Mouse (Mus musculus) MEL (cell line): ENCODE results near the gene Ccdc194. TPM values are rescaled to one million over a fixed set of nuclear protein-coding genes. Genes with fewer than 3 reads are reported as not detected.
A peak's percentile ranks its signal among the peaks of the same experiment; 100 is the strongest.

Source experiments
- DNase-seq: peaks from one replicate; pipeline ENCODE4 v3.0.0; 2011; ENCODE audit warnings: low read depth, low spot score
- H3K27ac ChIP-seq: 2 replicates; pipeline ENCODE4 v1.5.1; 2012; ENCODE audit warnings: low read depth, mild to moderate bottlenecking, control low read depth, low read length, moderate library complexity; ENCODE audit not compliant: control insufficient read depth
- H3K27me3 ChIP-seq, 2 experiments: fragments of 150-350 bp in 1 of 2; sonication (generic) in 1 of 2; 2 replicates each; pipeline ENCODE4 v1.6.1; 2012; ENCODE audit warnings: low read length in 2 of 2, mild to moderate bottlenecking in 2 of 2, improper control_type of control experiment in 1 of 2, moderate library complexity in 1 of 2; ENCODE audit not compliant: insufficient read depth in 2 of 2, control insufficient read depth in 1 of 2
- H3K36me3 ChIP-seq, 2 experiments: 2 replicates each; pipeline ENCODE4 v1.6.1; 2012 to 2014; ENCODE audit warnings: low read length in 2 of 2, improper control_type of control experiment in 1 of 2, inconsistent platforms in 1 of 2, mild to moderate bottlenecking in 1 of 2; ENCODE audit not compliant: insufficient read depth in 2 of 2, control insufficient read depth in 1 of 2
- H3K4me1 ChIP-seq, 2 experiments: fragments of 150-350 bp in 1 of 2; sonication (generic) in 1 of 2; 2 replicates each; pipeline ENCODE4 v1.6.1; 2012; ENCODE audit warnings: low read length in 2 of 2, improper control_type of control experiment in 1 of 2, mild to moderate bottlenecking in 1 of 2; ENCODE audit not compliant: insufficient read depth in 2 of 2, control insufficient read depth in 1 of 2
- H3K4me3 ChIP-seq, 2 experiments: fragments of 150-350 bp in 1 of 2; sonication (generic) in 1 of 2; 2 replicates each; pipeline ENCODE4 v1.5.1; 2012; ENCODE audit warnings: low read depth in 2 of 2, low read length in 2 of 2, mild to moderate bottlenecking in 2 of 2, moderate library complexity in 2 of 2, control low read depth in 1 of 2, improper control_type of control experiment in 1 of 2; ENCODE audit not compliant: control insufficient read depth in 1 of 2, insufficient read depth in 1 of 2
- H3K79me2 ChIP-seq: 2 replicates; pipeline ENCODE4 v1.6.1; 2012; ENCODE audit warnings: mild to moderate bottlenecking, low read length, moderate library complexity; ENCODE audit not compliant: control insufficient read depth, poor library complexity, insufficient read depth
- H3K9ac ChIP-seq: 2 replicates; pipeline ENCODE4 v1.6.1; 2012; ENCODE audit warnings: low read depth, mild to moderate bottlenecking, control low read depth, low read length, moderate library complexity; ENCODE audit not compliant: control insufficient read depth, poor library complexity, severe bottlenecking
- H3K9me3 ChIP-seq: fragments of 150-350 bp; sonication (generic); replicated peaks from 2 replicates; pipeline ENCODE4 v1.6.1; 2012; ENCODE audit warnings: mild to moderate bottlenecking, low read length, improper control_type of control experiment, moderate library complexity; ENCODE audit not compliant: insufficient read depth
- BHLHE40 ChIP-seq: IDR thresholded peaks from 2 replicates; pipeline ENCODE4 v1.6.1; 2012; ENCODE audit warnings: low read depth, mild to moderate bottlenecking, inconsistent platforms, low read length, improper control_type of control experiment, borderline replicate concordance
- CHD2 ChIP-seq: IDR thresholded peaks from 2 replicates; pipeline ENCODE4 v1.6.1; 2011; ENCODE audit warnings: low read length, improper control_type of control experiment
- CTCF ChIP-seq, 3 experiments: IDR thresholded peaks in 2 of 3; conservative IDR thresholded peaks in 1 of 3; 2 replicates each; pipeline ENCODE4 v1.5.1; 2011 to 2012; ENCODE audit warnings: low read length in 3 of 3, low read depth in 2 of 3, mild to moderate bottlenecking in 2 of 3, improper control_type of control experiment in 1 of 3, inconsistent platforms in 1 of 3, mixed read lengths in 1 of 3, moderate library complexity in 1 of 3; ENCODE audit not compliant: control insufficient read depth in 1 of 3, insufficient read depth in 1 of 3, poor library complexity in 1 of 3, severe bottlenecking in 1 of 3
- E2F4 ChIP-seq: IDR thresholded peaks from 2 replicates; pipeline ENCODE4 v1.6.1; 2011; ENCODE audit warnings: low read depth, low read length, improper control_type of control experiment, borderline replicate concordance
- ELF1 ChIP-seq: IDR thresholded peaks from 2 replicates; pipeline ENCODE4 v1.6.1; 2014; ENCODE audit warnings: low read depth, mild to moderate bottlenecking, inconsistent platforms, low read length, improper control_type of control experiment, moderate library complexity
- EP300 ChIP-seq, 2 experiments: IDR thresholded peaks; 2 replicates each; pipeline ENCODE4 v1.6.1; 2011; ENCODE audit warnings: improper control_type of control experiment in 2 of 2, low read length in 2 of 2, low read depth in 1 of 2, mild to moderate bottlenecking in 1 of 2
- GABPA ChIP-seq: IDR thresholded peaks from 2 replicates; pipeline ENCODE4 v1.6.1; 2012; ENCODE audit warnings: low read depth, mild to moderate bottlenecking, inconsistent platforms, low read length, improper control_type of control experiment, moderate library complexity
- KAT2A ChIP-seq: conservative IDR thresholded peaks from 2 replicates; pipeline ENCODE4 v1.6.1; 2012; ENCODE audit warnings: low read depth, low read length, improper control_type of control experiment, inconsistent platforms
- MAFK ChIP-seq: IDR thresholded peaks from 2 replicates; pipeline ENCODE4 v1.6.1; 2011; ENCODE audit warnings: low read depth, mild to moderate bottlenecking, low read length, improper control_type of control experiment, borderline replicate concordance
- MAX ChIP-seq: IDR thresholded peaks from 2 replicates; pipeline ENCODE4 v1.6.1; 2011; ENCODE audit warnings: low read length, improper control_type of control experiment
- MAZ ChIP-seq: IDR thresholded peaks from 2 replicates; pipeline ENCODE4 v1.6.1; 2012; ENCODE audit warnings: low read depth, mild to moderate bottlenecking, inconsistent platforms, low read length, improper control_type of control experiment
- MEF2A ChIP-seq: IDR thresholded peaks from 2 replicates; pipeline ENCODE4 v1.6.1; 2014; ENCODE audit warnings: low read depth, mild to moderate bottlenecking, inconsistent platforms, low read length, improper control_type of control experiment; ENCODE audit not compliant: poor library complexity, insufficient replicate concordance, severe bottlenecking; ENCODE audit errors: extremely low read depth
- MXI1 ChIP-seq: IDR thresholded peaks from 2 replicates; pipeline ENCODE4 v1.6.1; 2011; ENCODE audit warnings: mild to moderate bottlenecking, low read depth, low read length, improper control_type of control experiment
- MYB ChIP-seq: IDR thresholded peaks from 2 replicates; pipeline ENCODE4 v1.6.1; 2011; ENCODE audit warnings: mild to moderate bottlenecking, low read depth, low read length, improper control_type of control experiment
- MYC ChIP-seq: IDR thresholded peaks from 2 replicates; pipeline ENCODE4 v1.6.1; 2011; ENCODE audit warnings: low read depth, mild to moderate bottlenecking, low read length, improper control_type of control experiment, moderate library complexity
- POLR2A ChIP-seq, 2 experiments: IDR thresholded peaks; 2 replicates each; pipeline ENCODE4 v1.6.1; 2011 to 2012; ENCODE audit warnings: low read length in 2 of 2, mild to moderate bottlenecking in 2 of 2, control low read depth in 1 of 2, improper control_type of control experiment in 1 of 2, low read depth in 1 of 2, moderate library complexity in 1 of 2; ENCODE audit not compliant: control insufficient read depth in 1 of 2, insufficient read depth in 1 of 2, poor library complexity in 1 of 2
- POLR2AphosphoS2 ChIP-seq: IDR thresholded peaks from 2 replicates; pipeline ENCODE4 v1.6.1; 2011; ENCODE audit warnings: low read length, improper control_type of control experiment
- POLR2AphosphoS5 ChIP-seq: IDR thresholded peaks from 2 replicates; pipeline ENCODE4 v1.6.1; 2012; ENCODE audit warnings: low read depth, borderline replicate concordance, mild to moderate bottlenecking, inconsistent platforms, low read length, moderate library complexity, mixed read lengths
- RAD21 ChIP-seq: IDR thresholded peaks from 2 replicates; pipeline ENCODE4 v1.6.1; 2011; ENCODE audit warnings: mild to moderate bottlenecking, low read depth, low read length, improper control_type of control experiment
- RCOR1 ChIP-seq: IDR thresholded peaks from 2 replicates; pipeline ENCODE4 v1.6.1; 2012; ENCODE audit warnings: low read depth, mild to moderate bottlenecking, inconsistent platforms, low read length, improper control_type of control experiment
- SIN3A ChIP-seq: IDR thresholded peaks from 2 replicates; pipeline ENCODE4 v1.6.1; 2012; ENCODE audit warnings: low read length, improper control_type of control experiment, inconsistent platforms
- TAL1 ChIP-seq: IDR thresholded peaks from 2 replicates; pipeline ENCODE4 v1.6.1; 2012; ENCODE audit warnings: mild to moderate bottlenecking, inconsistent platforms, low read length, moderate library complexity, mixed read lengths
- TBP ChIP-seq: IDR thresholded peaks from 2 replicates; pipeline ENCODE4 v1.8.0; 2011; ENCODE audit warnings: low read depth, low read length, improper control_type of control experiment
- TCF12 ChIP-seq: IDR thresholded peaks from 2 replicates; pipeline ENCODE4 v1.6.1; 2014; ENCODE audit warnings: low read depth, mild to moderate bottlenecking, inconsistent platforms, low read length, improper control_type of control experiment, moderate library complexity
- USF1 ChIP-seq: IDR thresholded peaks from 2 replicates; pipeline ENCODE4 v1.6.1; 2014; ENCODE audit warnings: low read depth, mild to moderate bottlenecking, inconsistent platforms, low read length, improper control_type of control experiment, moderate library complexity
- USF2 ChIP-seq, 2 experiments: IDR thresholded peaks; 2 replicates each; pipeline ENCODE4 v1.6.1; 2011 to 2012; ENCODE audit warnings: improper control_type of control experiment in 2 of 2, low read length in 2 of 2, borderline replicate concordance in 1 of 2, inconsistent platforms in 1 of 2, low read depth in 1 of 2, mild to moderate bottlenecking in 1 of 2; ENCODE audit not compliant: insufficient read depth in 1 of 2
- ZC3H11A ChIP-seq: IDR thresholded peaks from 2 replicates; pipeline ENCODE4 v1.6.1; 2012; ENCODE audit warnings: low read depth, mild to moderate bottlenecking, inconsistent platforms, low read length, improper control_type of control experiment
- ZKSCAN1 ChIP-seq: IDR thresholded peaks from 2 replicates; pipeline ENCODE4 v1.6.1; 2012; ENCODE audit warnings: low read depth, mild to moderate bottlenecking, inconsistent platforms, low read length, improper control_type of control experiment, moderate library complexity
- ZMIZ1 ChIP-seq: IDR thresholded peaks from 2 replicates; pipeline ENCODE4 v1.6.1; 2012; ENCODE audit warnings: low read depth, mild to moderate bottlenecking, inconsistent platforms, low read length, improper control_type of control experiment, moderate library complexity
- ZNF384 ChIP-seq: IDR thresholded peaks from 2 replicates; pipeline ENCODE4 v1.6.1; 2012; ENCODE audit warnings: low read depth, mild to moderate bottlenecking, inconsistent platforms, low read length, improper control_type of control experiment
- polyA plus RNA-seq, 2 experiments: library from polyadenylated mRNA; stranded (reverse) in 1 of 2; unstranded in 1 of 2; fragments of >175 nt in 1 of 2; fragments of >200 nt in 1 of 2; gene quantifications; 2 replicates each; pipeline versions ENCODE4 v1.2.1 to v1.2.4; 2012; ENCODE audit warnings: low replicate concordance in 2 of 2, low read depth in 1 of 2; ENCODE audit not compliant: insufficient read length in 2 of 2, insufficient read depth in 1 of 2, missing spikeins in 1 of 2
- total RNA-seq: library from RNA; depleted of rRNA; stranded (reverse); fragments of 300-350 nt; gene quantifications from 2 replicates; pipeline ENCODE4 v1.2.3, GENCODE M21; 2012

The Ccdc194 gene
- total and polyA plus RNA-seq, 3 experiments: not detected

- Histone ChIP-seq H3K79me2 (peaks cover 2% of the 10 kb centered on the region; the same call in 1 of the 2 replicates), H3K4me1 (no peaks in the 10 kb centered on the region), H3K27ac (no peak overlapping the region), H3K9ac (no peak overlapping the region), H3K27me3 (no peaks in the 10 kb centered on the region), H3K9me3 (no peaks in the 10 kb centered on the region), H3K36me3 (0 out of 4 replicates have a peak, but pooled peaks cover 0 to 2% of the 10 kb centered on the region in 2 experiments), H3K4me3 (no peak overlapping the region)
- no peak for TF ChIP-seq SIN3A
- DNase-seq: no peak
These were observed 46.6 kb downstream of the Ccdc194 start for GRCm38 (mm10) chr8:71478943-71479342.

GRCm38 (mm10) chr8:71477196-71477845 lies 48.2 kb downstream of the Ccdc194 start:
- peak overlapping the region; percentile 90 for H3K9ac ChIP-seq
- TF ChIP-seq USF1 (no peak), ZMIZ1 (no peak), KAT2A (no peak), BHLHE40 (no peak; the same call in 1 of the 2 replicates), ZC3H11A (no peak), MAX (peak; percentile 94), MAZ (no peak; the same call in 1 of the 2 replicates), RAD21 (peak; percentile 39), POLR2AphosphoS2 (no peak), USF2 (IDR thresholded peaks at IDR 0.05; ENCODE audit: borderline replicate concordance in 1 of 2, insufficient read depth in 1 of 2, low read depth in 1 of 2, low read length in 2 of 2) (no peak), ELF1 (peak; percentile 64; the same call in 1 of the 2 replicates), GABPA (no peak), MXI1 (peak; percentile 98), TAL1 (no peak), RCOR1 (no peak), CHD2 (no peak), TCF12 (no peak; the same call in 1 of the 2 replicates), ZNF384 (no peak), MYB (no peak), SIN3A (peak; percentile 96), CTCF (IDR thresholded peaks at IDR 0.05 in 2 of 3, conservative IDR thresholded peaks at IDR 0.05 in 1 of 3; ENCODE audit: control insufficient read depth in 1 of 3, insufficient read depth in 1 of 3, low read depth in 2 of 3, low read length in 3 of 3, poor library complexity in 1 of 3, severe bottlenecking in 1 of 3) (peak; percentile 84 to 91 (median 91)), POLR2AphosphoS5 (no peak), MEF2A (no peak), EP300 (IDR thresholded peaks at IDR 0.05; ENCODE audit: low read depth in 1 of 2, low read length in 2 of 2) (no peak), MYC (peak; percentile 97), ZKSCAN1 (no peak), MAFK (no peak), POLR2A (IDR thresholded peaks at IDR 0.05; ENCODE audit: control insufficient read depth in 1 of 2, insufficient read depth in 1 of 2, low read depth in 1 of 2, low read length in 2 of 2, poor library complexity in 1 of 2) (peak; percentile 35 to 59; a peak in 2 of 4 replicates), TBP (peak; percentile 72), E2F4 (no peak)

More at GRCm38 (mm10) chr8:71477196-71477845, 48.2 kb downstream of the Ccdc194 start:
- Histone ChIP-seq H3K79me2 (peaks cover 2% of the 10 kb centered on the region; the same call in 1 of the 2 replicates), H3K4me1 (no peaks in the 10 kb centered on the region), H3K4me3 (peak overlapping the region; percentile 57 to 59), H3K27ac (peak overlapping the region; percentile 46), H3K36me3 (0 out of 4 replicates have a peak, but pooled peaks cover 0 to 2% of the 10 kb centered on the region in 2 experiments), H3K9me3 (no peaks in the 10 kb centered on the region), H3K27me3 (no peaks in the 10 kb centered on the region)
- peak; percentile 90 for DNase-seq
